Mouse (Mus musculus) kidney, adult 2 months (tissue): Measurements from ENCODE around the gene Lca5. TPM values are rescaled to one million over a fixed set of nuclear protein-coding genes. Genes with fewer than 3 reads are reported as not detected.

ENCODE experiments used
- DNase-seq: peaks from one replicate; pipeline ENCODE4 v3.0.0; 2021
- H3K27ac ChIP-seq: fragments of 200-500 bp; 2 replicates; pipeline ENCODE4 v1.5.1; 2012; ENCODE audit warnings: low read depth, low read length, control low read depth, inconsistent platforms; ENCODE audit not compliant: insufficient read depth
- H3K27me3 ChIP-seq: fragments of 200-500 bp; replicated peaks from 2 replicates; pipeline ENCODE4 v1.6.1; 2012; ENCODE audit warnings: mild to moderate bottlenecking, moderate library complexity, low read length, inconsistent platforms; ENCODE audit not compliant: control insufficient read depth, insufficient read depth
- H3K36me3 ChIP-seq: fragments of 200-500 bp; 2 replicates; pipeline ENCODE4 v1.6.1; 2012; ENCODE audit warnings: mild to moderate bottlenecking, moderate library complexity, low read length, inconsistent platforms; ENCODE audit not compliant: control insufficient read depth, insufficient read depth
- H3K4me1 ChIP-seq: fragments of 200-500 bp; 2 replicates; pipeline ENCODE4 v1.6.1; 2011; ENCODE audit warnings: low read length; ENCODE audit not compliant: control insufficient read depth, insufficient read depth
- H3K4me3 ChIP-seq: fragments of 200-500 bp; 2 replicates; pipeline ENCODE4 v1.5.1; 2011; ENCODE audit warnings: mild to moderate bottlenecking, low read depth, low read length, control low read depth; ENCODE audit not compliant: insufficient read depth
- CTCF ChIP-seq: fragments of 200-500 bp; conservative IDR thresholded peaks from 2 replicates; pipeline ENCODE4 v1.5.1; 2011; ENCODE audit warnings: low read depth, mild to moderate bottlenecking, control low read depth, low read length, moderate library complexity, mixed read lengths; ENCODE audit not compliant: insufficient read depth, insufficient read length
- POLR2A ChIP-seq: fragments of 200-500 bp; IDR thresholded peaks from one replicate; pipeline ENCODE4 v1.6.1; 2011; ENCODE audit warnings: low read depth, low read length, control low read depth
- WGBS: fragments of 180-500 bp; shearing (Covaris S2); methylation state at CpG from one replicate; pipeline ENCODE4 v1.1.7; 2018; 5-methylcytosine and 5-hydroxymethylcytosine counted together
- polyA plus RNA-seq: library from polyadenylated mRNA; depleted of rRNA; stranded (reverse); fragments of >200 nt; gene quantifications from 2 replicates; pipeline ENCODE4 v1.2.3, GENCODE M21; 2012

Gene Lca5
- polyA plus RNA-seq, 1 experiment = 0.48 TPM

- no peak overlapping the region for H3K27ac ChIP-seq
- H3K4me1 ChIP-seq = no peaks in the 10 kb centered on the region
- H3K4me3 ChIP-seq = no peak overlapping the region
- no peaks in the 10 kb centered on the region for H3K36me3 ChIP-seq
- H3K27me3 ChIP-seq = no peaks in the 10 kb centered on the region
- no peak for DNase-seq
- WGBS = 93% methylated on average over 4 of the region's 4 CpGs
- no peak for TF ChIP-seq CTCF
- no peak for TF ChIP-seq POLR2A
Observed at GRCm38 (mm10) chr9:83482176-83482949, 41.4 kb upstream of the Lca5 start.

DNA sequence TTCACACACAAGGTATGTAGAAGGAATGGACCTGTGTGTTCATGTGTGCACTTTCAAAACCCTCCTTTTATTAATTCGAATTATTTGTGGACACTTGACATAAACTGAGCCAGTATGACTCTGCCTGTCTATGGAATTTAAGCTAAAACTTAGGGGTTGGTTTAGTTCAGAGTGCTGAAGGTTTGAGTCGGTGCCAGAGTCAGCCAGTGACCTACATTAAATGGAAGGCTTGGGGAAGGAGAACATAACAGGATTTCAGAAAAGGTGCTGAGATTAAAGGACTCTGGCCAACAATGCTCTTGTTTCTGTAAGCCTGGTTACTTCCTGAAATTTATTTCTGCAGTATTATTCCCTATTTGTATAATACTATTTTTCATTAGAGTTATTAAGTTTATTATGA lies 28.9 kb upstream of the Lca5 start:
- Histone ChIP-seq H3K4me1 (no peaks in the 10 kb centered on the region), H3K36me3 (no peaks in the 10 kb centered on the region), H3K4me3 (no peak overlapping the region), H3K27ac (no peak overlapping the region), H3K27me3 (no peaks in the 10 kb centered on the region)
- TF ChIP-seq CTCF = no peak
- no peak for TF ChIP-seq POLR2A
- peak; percentile 18 for DNase-seq
- WGBS = 58% methylated on average over 2 of the region's 2 CpGs

GRCm38 (mm10) chr9:83447771-83448170 lies 6.8 kb upstream of the Lca5 start:
- 3% methylated on average over 22 of the region's 22 CpGs for WGBS
- H3K36me3 ChIP-seq = no peaks in the 10 kb centered on the region
- 0 out of 2 replicates have a peak, but pooled peaks cover 2% of the 10 kb centered on the region for H3K4me1 ChIP-seq
- H3K27ac ChIP-seq = peak overlapping the region; percentile 88
- no peak for TF ChIP-seq CTCF
- peak; percentile 51 for TF ChIP-seq POLR2A
- H3K4me3 ChIP-seq = peak overlapping the region; percentile 66
- DNase-seq = peak; percentile 69
- no peaks in the 10 kb centered on the region for H3K27me3 ChIP-seq

DNA sequence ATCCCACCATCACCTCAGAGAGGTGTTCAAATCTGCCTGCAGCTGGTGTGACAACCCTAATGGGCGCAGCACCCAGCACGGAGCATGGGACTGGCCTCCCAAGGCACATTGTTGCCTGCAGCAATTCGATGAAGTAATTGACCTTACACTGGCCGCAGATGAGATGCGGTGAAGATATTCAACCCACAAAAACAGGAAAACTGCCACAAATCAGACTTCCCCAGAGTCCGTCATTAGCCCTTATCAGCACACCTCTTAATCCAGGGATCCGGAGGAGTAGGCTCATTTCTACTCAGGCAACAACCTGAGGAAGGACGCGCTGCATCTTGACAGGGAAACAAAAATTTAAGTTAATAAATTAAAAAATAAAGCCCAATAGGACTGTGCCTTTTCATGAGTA lies 6.2 kb upstream of the Lca5 start:
- no peak for DNase-seq
- TF ChIP-seq CTCF = no peak
- Histone ChIP-seq H3K4me3 (no peak overlapping the region; the same call in 1 of the 2 replicates), H3K4me1 (0 out of 2 replicates have a peak, but pooled peaks cover 2% of the 10 kb centered on the region), H3K36me3 (no peaks in the 10 kb centered on the region), H3K27ac (no peak overlapping the region), H3K27me3 (no peaks in the 10 kb centered on the region)
- 56% methylated on average over 9 of the region's 9 CpGs for WGBS

- TF ChIP-seq CTCF = no peak
- TF ChIP-seq POLR2A = no peak
- Histone ChIP-seq H3K4me3 (no peak overlapping the region), H3K27me3 (no peaks in the 10 kb centered on the region), H3K27ac (no peak overlapping the region), H3K36me3 (no peaks in the 10 kb centered on the region), H3K4me1 (no peaks in the 10 kb centered on the region)
- WGBS = 77% methylated on average over 5 of the region's 5 CpGs
- DNase-seq = no peak
Observed at GRCm38 (mm10) chr9:83437621-83438020, 3.3 kb downstream of the Lca5 start.

DNA sequence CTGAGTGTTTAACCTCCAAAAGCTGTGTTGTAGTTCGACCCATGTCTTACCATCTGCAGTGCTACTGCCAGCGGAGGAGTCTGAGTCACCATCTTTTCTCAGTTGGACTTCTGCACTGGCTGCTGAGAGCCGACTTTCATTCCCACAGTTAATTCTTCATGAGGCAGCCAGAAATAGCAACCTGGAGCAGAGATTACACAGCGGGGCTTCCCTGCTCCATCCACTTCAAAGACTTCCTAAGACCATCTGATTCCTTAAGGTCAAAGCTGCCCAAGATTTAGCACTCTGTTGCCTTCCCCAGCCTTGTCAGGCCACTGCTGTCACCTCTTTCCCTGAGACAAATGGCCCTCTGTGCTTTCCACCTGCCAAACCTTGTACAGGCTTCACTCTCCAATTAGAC lies 6.4 kb downstream of the Lca5 start:
- WGBS = 50% methylated on average over 4 of the region's 4 CpGs
- no peaks in the 10 kb centered on the region for H3K4me1 ChIP-seq
- no peak for DNase-seq
- H3K27ac ChIP-seq = no peak overlapping the region
- TF ChIP-seq CTCF = no peak
- TF ChIP-seq POLR2A = no peak
- H3K36me3 ChIP-seq = no peaks in the 10 kb centered on the region
- no peak overlapping the region for H3K4me3 ChIP-seq
- H3K27me3 ChIP-seq = no peaks in the 10 kb centered on the region

GRCm38 (mm10) chr9:83433661-83434060 lies 7.3 kb downstream of the Lca5 start:
- H3K27me3 ChIP-seq = no peaks in the 10 kb centered on the region
- DNase-seq = no peak
- H3K36me3 ChIP-seq = no peaks in the 10 kb centered on the region
- H3K4me1 ChIP-seq = no peaks in the 10 kb centered on the region
- H3K4me3 ChIP-seq = no peak overlapping the region
- peak; percentile 39 for TF ChIP-seq CTCF
- TF ChIP-seq POLR2A = no peak
- no peak overlapping the region for H3K27ac ChIP-seq
- 76% methylated on average over 7 of the region's 7 CpGs for WGBS
